Mouse (Mus musculus): Measurements from ENCODE around the gene Alb. TPM values are rescaled to one million over a fixed set of nuclear protein-coding genes. Genes with fewer than 3 reads are reported as not detected.

Gene Alb
- polyA plus RNA-seq, 1 experiment from 2014 or later: not detected

DNA sequence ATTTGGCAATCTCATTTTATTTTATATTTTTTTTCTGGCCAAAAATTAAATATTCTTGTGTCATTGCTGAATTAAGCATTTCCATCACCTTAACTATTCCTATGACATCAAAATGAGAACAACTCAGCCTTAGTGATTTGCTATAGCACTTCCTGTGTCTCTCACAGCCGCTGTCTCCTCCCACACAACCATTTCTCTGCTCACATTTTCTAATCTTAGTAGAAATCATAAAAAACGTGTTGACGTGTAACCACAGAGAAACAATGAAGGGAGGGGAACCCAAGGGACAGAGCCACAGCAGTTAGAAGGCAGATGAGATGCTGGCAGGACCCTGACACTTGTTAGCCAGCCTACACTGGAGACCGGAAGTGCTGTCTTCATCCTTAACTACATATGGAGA is 8.0 kb upstream of the Alb start:
- no peaks in the 10 kb centered on the region for H3K4me1 ChIP-seq (ENCODE audit: control insufficient read depth, insufficient read depth, low read length)
- no peaks in the 10 kb centered on the region for H3K36me3 ChIP-seq (ENCODE audit: control insufficient read depth, insufficient read depth, low read length)
- DNase-seq: no peak
- ATAC-seq (ENCODE audit: low FRiP score, low TSS enrichment): no peak
- no peaks in the 10 kb centered on the region for H3K27me3 ChIP-seq (ENCODE audit: control insufficient read depth, insufficient read depth, low read length)
- H3K4me3 ChIP-seq (replicated peaks; ENCODE audit: low read depth, low read length): no peak overlapping the region
- no peak overlapping the region for H3K27ac ChIP-seq (replicated peaks; ENCODE audit: low read depth, low read length)
- WGBS: 75% methylated on average over 4 of the region's 4 CpGs
- H3K9me3 ChIP-seq (ENCODE audit: control insufficient read depth, low read length): no peaks in the 10 kb centered on the region
- no peak overlapping the region for H3K4me2 ChIP-seq (ENCODE audit: low read length)
- H3K9ac ChIP-seq (replicated peaks; ENCODE audit: low read length): no peak overlapping the region

- Histone ChIP-seq H3K27ac (replicated peaks; ENCODE audit: low read depth, low read length) (no peak overlapping the region), H3K9me3 (ENCODE audit: control insufficient read depth, low read length) (no peaks in the 10 kb centered on the region), H3K36me3 (ENCODE audit: control insufficient read depth, insufficient read depth, low read length) (no peaks in the 10 kb centered on the region), H3K4me1 (ENCODE audit: control insufficient read depth, insufficient read depth, low read length) (no peaks in the 10 kb centered on the region), H3K4me2 (ENCODE audit: low read length) (no peak overlapping the region), H3K4me3 (replicated peaks; ENCODE audit: low read depth, low read length) (no peak overlapping the region), H3K27me3 (ENCODE audit: control insufficient read depth, insufficient read depth, low read length) (no peaks in the 10 kb centered on the region), H3K9ac (replicated peaks; ENCODE audit: low read length) (no peak overlapping the region)
- ATAC-seq (ENCODE audit: low FRiP score, low TSS enrichment) (no peak), DNase-seq (no peak)
- 90% methylated on average over 1 of the region's 1 CpGs for WGBS
Measured at GRCm38 (mm10) chr5:90457241-90457640, 3.5 kb upstream of the Alb start.

DNA sequence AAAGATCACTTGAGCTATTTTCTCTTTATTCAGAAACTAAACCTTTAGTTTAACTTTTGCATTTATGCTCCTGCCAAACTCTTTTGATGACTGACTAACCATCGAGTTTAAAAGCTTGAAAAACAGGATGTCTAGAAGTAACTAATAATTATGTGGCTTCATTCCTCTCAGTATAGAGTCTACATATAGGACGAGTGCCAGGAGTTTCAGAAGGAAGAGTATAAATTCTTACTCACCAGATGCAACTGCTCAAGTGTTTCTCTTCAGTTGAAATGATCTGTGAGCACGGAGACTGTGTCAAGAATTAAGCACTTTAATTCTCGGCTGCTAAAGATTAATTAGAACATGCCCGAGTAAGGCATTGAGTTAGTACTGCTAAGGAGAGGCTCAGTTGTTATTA is 2.0 kb upstream of the Alb start:
- Histone ChIP-seq H3K4me1 (ENCODE audit: control insufficient read depth, insufficient read depth, low read length) (no peaks in the 10 kb centered on the region), H3K9me3 (ENCODE audit: control insufficient read depth, low read length) (no peaks in the 10 kb centered on the region), H3K27me3 (ENCODE audit: control insufficient read depth, insufficient read depth, low read length) (no peaks in the 10 kb centered on the region), H3K9ac (replicated peaks; ENCODE audit: low read length) (no peak overlapping the region), H3K36me3 (ENCODE audit: control insufficient read depth, insufficient read depth, low read length) (no peaks in the 10 kb centered on the region), H3K4me2 (ENCODE audit: low read length) (no peak overlapping the region), H3K4me3 (replicated peaks; ENCODE audit: low read depth, low read length) (no peak overlapping the region), H3K27ac (replicated peaks; ENCODE audit: low read depth, low read length) (no peak overlapping the region)
- WGBS: 85% methylated on average over 5 of the region's 5 CpGs
- ATAC-seq (ENCODE audit: low FRiP score, low TSS enrichment): no peak
- no peak for DNase-seq

GRCm38 (mm10) chr5:90466806-90467205 is 6.1 kb downstream of the Alb start:
- Histone ChIP-seq H3K4me1 (ENCODE audit: control insufficient read depth, insufficient read depth, low read length) (no peaks in the 10 kb centered on the region), H3K9ac (replicated peaks; ENCODE audit: low read length) (no peak overlapping the region), H3K9me3 (ENCODE audit: control insufficient read depth, low read length) (no peaks in the 10 kb centered on the region), H3K4me2 (ENCODE audit: low read length) (no peak overlapping the region), H3K27ac (replicated peaks; ENCODE audit: low read depth, low read length) (no peak overlapping the region), H3K27me3 (ENCODE audit: control insufficient read depth, insufficient read depth, low read length) (no peaks in the 10 kb centered on the region), H3K36me3 (ENCODE audit: control insufficient read depth, insufficient read depth, low read length) (no peaks in the 10 kb centered on the region), H3K4me3 (replicated peaks; ENCODE audit: low read depth, low read length) (no peak overlapping the region)
- 67% methylated on average over 4 of the region's 4 CpGs for WGBS
- no peak for ATAC-seq (ENCODE audit: low FRiP score, low TSS enrichment)
- no peak for DNase-seq

DNA sequence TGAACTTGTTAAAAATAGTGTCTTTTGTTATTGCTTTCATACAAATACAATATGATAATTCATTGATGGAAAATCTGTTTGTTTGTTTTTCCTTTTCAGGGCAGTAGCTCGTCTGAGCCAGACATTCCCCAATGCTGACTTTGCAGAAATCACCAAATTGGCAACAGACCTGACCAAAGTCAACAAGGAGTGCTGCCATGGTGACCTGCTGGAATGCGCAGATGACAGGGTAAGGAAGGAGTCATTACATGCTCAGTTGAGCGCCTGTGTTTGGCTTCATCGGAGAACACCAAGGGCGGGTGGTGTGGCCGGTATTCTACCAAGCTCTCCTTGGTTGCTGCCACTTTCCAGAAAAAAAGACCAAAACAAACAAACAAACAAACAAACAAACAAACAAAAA is 6.5 kb downstream of the Alb start:
- Histone ChIP-seq H3K36me3 (ENCODE audit: control insufficient read depth, insufficient read depth, low read length) (no peaks in the 10 kb centered on the region), H3K27me3 (ENCODE audit: control insufficient read depth, insufficient read depth, low read length) (no peaks in the 10 kb centered on the region), H3K4me3 (replicated peaks; ENCODE audit: low read depth, low read length) (no peak overlapping the region), H3K9me3 (ENCODE audit: control insufficient read depth, low read length) (no peaks in the 10 kb centered on the region), H3K4me2 (ENCODE audit: low read length) (no peak overlapping the region), H3K27ac (replicated peaks; ENCODE audit: low read depth, low read length) (no peak overlapping the region), H3K4me1 (ENCODE audit: control insufficient read depth, insufficient read depth, low read length) (no peaks in the 10 kb centered on the region), H3K9ac (replicated peaks; ENCODE audit: low read length) (no peak overlapping the region)
- 10% methylated on average over 6 of the region's 6 CpGs for WGBS
- ATAC-seq (ENCODE audit: low FRiP score, low TSS enrichment) (no peak), DNase-seq (peak; percentile 14)

DNA sequence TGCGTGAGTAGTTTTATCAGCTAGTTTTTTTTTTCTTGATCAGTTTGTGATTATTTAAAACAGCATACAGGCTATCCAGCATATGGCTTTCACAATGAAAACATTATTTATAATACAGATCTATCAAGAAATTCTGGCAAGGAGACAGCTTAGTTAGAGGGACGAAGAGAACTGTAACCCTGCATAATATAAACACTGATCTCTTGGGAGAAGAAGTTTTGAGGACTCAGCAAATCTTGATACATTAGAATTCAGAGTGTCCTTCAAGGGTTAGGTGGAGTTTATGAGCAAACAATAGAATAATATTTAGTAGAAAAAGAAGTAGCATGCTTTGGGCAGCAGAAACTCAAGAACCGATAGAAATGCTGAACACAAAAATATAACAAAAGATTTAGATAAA is 10.1 kb downstream of the Alb start:
- WGBS: 94% methylated on average over 3 of the region's 3 CpGs
- H3K9me3 ChIP-seq (ENCODE audit: control insufficient read depth, low read length): no peaks in the 10 kb centered on the region
- ATAC-seq (ENCODE audit: low FRiP score, low TSS enrichment) (no peak), DNase-seq (no peak)
- H3K27me3 ChIP-seq (ENCODE audit: control insufficient read depth, insufficient read depth, low read length): no peaks in the 10 kb centered on the region
- no peak overlapping the region for H3K9ac ChIP-seq (replicated peaks; ENCODE audit: low read length)
- H3K4me1 ChIP-seq (ENCODE audit: control insufficient read depth, insufficient read depth, low read length): no peaks in the 10 kb centered on the region
- H3K27ac ChIP-seq (replicated peaks; ENCODE audit: low read depth, low read length): no peak overlapping the region
- H3K4me2 ChIP-seq (ENCODE audit: low read length): no peak overlapping the region
- no peaks in the 10 kb centered on the region for H3K36me3 ChIP-seq (ENCODE audit: control insufficient read depth, insufficient read depth, low read length)
- H3K4me3 ChIP-seq (replicated peaks; ENCODE audit: low read depth, low read length): no peak overlapping the region

GRCm38 (mm10) chr5:90473902-90474301 is 13.2 kb downstream of the Alb start:
- no peak overlapping the region for H3K4me3 ChIP-seq (replicated peaks; ENCODE audit: low read depth, low read length)
- H3K9me3 ChIP-seq (ENCODE audit: control insufficient read depth, low read length): no peaks in the 10 kb centered on the region
- no peak for ATAC-seq (ENCODE audit: low FRiP score, low TSS enrichment)
- WGBS: 88% methylated on average over 4 of the region's 4 CpGs
- no peaks in the 10 kb centered on the region for H3K36me3 ChIP-seq (ENCODE audit: control insufficient read depth, insufficient read depth, low read length)
- no peaks in the 10 kb centered on the region for H3K4me1 ChIP-seq (ENCODE audit: control insufficient read depth, insufficient read depth, low read length)
- H3K27me3 ChIP-seq (ENCODE audit: control insufficient read depth, insufficient read depth, low read length): no peaks in the 10 kb centered on the region
- DNase-seq: no peak
- H3K27ac ChIP-seq (replicated peaks; ENCODE audit: low read depth, low read length): no peak overlapping the region
- H3K9ac ChIP-seq (replicated peaks; ENCODE audit: low read length): no peak overlapping the region
- H3K4me2 ChIP-seq (ENCODE audit: low read length): no peak overlapping the region

DNA sequence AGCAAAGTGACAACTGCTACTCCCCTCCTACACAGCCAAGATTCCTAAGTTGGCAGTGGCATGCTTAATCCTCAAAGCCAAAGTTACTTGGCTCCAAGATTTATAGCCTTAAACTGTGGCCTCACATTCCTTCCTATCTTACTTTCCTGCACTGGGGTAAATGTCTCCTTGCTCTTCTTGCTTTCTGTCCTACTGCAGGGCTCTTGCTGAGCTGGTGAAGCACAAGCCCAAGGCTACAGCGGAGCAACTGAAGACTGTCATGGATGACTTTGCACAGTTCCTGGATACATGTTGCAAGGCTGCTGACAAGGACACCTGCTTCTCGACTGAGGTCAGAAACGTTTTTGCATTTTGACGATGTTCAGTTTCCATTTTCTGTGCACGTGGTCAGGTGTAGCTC is 13.7 kb downstream of the Alb start:
- Histone ChIP-seq H3K4me3 (replicated peaks; ENCODE audit: low read depth, low read length) (no peak overlapping the region), H3K27ac (replicated peaks; ENCODE audit: low read depth, low read length) (no peak overlapping the region), H3K4me2 (ENCODE audit: low read length) (no peak overlapping the region), H3K36me3 (ENCODE audit: control insufficient read depth, insufficient read depth, low read length) (no peaks in the 10 kb centered on the region), H3K4me1 (ENCODE audit: control insufficient read depth, insufficient read depth, low read length) (no peaks in the 10 kb centered on the region), H3K9ac (replicated peaks; ENCODE audit: low read length) (no peak overlapping the region), H3K27me3 (ENCODE audit: control insufficient read depth, insufficient read depth, low read length) (no peaks in the 10 kb centered on the region), H3K9me3 (ENCODE audit: control insufficient read depth, low read length) (no peaks in the 10 kb centered on the region)
- no peak for DNase-seq
- WGBS: 91% methylated on average over 5 of the region's 5 CpGs
- ATAC-seq (ENCODE audit: low FRiP score, low TSS enrichment): no peak

DNA sequence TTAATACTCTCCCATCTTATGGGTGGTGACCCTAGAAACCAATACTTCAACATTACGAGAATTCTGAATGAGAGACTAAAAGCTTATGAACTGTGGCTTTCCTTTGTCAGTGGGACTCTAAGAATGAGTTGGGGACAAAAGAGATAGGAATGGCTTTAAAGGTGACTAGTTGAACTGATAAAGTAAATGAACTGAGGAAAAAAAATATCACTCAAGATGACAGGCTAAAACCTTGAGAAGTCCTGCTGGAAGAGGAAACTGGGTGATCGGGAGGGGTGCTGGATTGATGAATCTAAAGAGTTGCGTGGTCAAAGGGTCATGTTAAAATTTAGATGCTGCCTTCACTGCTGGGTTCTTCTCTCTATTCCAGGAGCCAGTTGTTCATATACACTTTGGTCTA is 16.0 kb downstream of the Alb start:
- H3K9ac ChIP-seq (replicated peaks; ENCODE audit: low read length): no peak overlapping the region
- H3K27me3 ChIP-seq (ENCODE audit: control insufficient read depth, insufficient read depth, low read length): no peaks in the 10 kb centered on the region
- H3K4me1 ChIP-seq (ENCODE audit: control insufficient read depth, insufficient read depth, low read length): no peaks in the 10 kb centered on the region
- no peak overlapping the region for H3K4me2 ChIP-seq (ENCODE audit: low read length)
- ATAC-seq (ENCODE audit: low FRiP score, low TSS enrichment): no peak
- H3K9me3 ChIP-seq (ENCODE audit: control insufficient read depth, low read length): no peaks in the 10 kb centered on the region
- 92% methylated on average over 3 of the region's 3 CpGs for WGBS
- no peak for DNase-seq
- no peak overlapping the region for H3K4me3 ChIP-seq (replicated peaks; ENCODE audit: low read depth, low read length)
- no peaks in the 10 kb centered on the region for H3K36me3 ChIP-seq (ENCODE audit: control insufficient read depth, insufficient read depth, low read length)
- no peak overlapping the region for H3K27ac ChIP-seq (replicated peaks; ENCODE audit: low read depth, low read length)

All from midbrain, embryonic 14.5 days (tissue).